Mouse (Mus musculus) right cerebral cortex, postnatal 10 days (tissue): ENCODE data around the gene Trpm8.

ENCODE experiments used
- DNase-seq, 2 experiments: peaks; one replicate each; pipeline ENCODE4 v3.0.0; 2021; ENCODE audit warnings: low spot score in 2 of 2

The Trpm8 gene

DNA sequence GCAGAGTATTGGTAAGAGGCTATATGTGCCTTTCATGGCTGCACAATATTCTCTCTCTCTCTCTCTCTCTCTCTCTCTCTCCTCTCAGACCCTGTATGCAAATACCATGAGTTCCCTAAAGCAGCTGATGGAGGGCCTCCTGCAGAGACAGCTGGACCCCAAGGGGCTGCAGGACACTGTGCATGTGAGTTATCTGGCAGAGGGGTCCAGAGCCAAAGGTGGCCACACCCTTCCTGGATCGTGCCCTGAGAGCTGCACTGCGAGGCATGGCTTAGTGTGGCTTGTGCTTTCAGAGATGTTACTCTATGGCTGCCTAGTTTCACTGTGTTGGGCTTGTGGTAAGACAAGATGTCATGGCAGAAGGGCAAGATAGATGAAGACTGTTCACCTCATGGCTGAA is 29.8 kb upstream of the Trpm8 start:
- DNase-seq: no peak

DNA sequence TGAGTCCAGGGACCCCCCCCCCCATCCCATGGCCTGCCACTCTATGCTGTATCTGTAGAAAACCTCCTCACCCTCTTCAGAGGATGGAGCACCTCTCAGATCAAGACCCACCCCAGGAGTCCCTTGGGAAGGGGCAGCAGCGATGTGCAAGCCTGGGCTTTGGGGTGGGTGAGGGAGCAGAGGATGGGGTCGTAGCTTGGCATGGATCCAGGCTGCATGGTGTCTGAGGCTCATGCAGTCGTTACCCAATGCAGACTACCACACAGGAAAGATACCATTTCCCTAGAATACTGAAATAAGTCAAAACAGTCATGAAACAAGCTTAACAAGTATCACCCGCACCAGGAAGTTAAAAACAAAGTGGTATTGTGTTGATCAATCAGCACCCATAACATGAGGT is 28.8 kb upstream of the Trpm8 start:
- DNase-seq: no peak

DNA sequence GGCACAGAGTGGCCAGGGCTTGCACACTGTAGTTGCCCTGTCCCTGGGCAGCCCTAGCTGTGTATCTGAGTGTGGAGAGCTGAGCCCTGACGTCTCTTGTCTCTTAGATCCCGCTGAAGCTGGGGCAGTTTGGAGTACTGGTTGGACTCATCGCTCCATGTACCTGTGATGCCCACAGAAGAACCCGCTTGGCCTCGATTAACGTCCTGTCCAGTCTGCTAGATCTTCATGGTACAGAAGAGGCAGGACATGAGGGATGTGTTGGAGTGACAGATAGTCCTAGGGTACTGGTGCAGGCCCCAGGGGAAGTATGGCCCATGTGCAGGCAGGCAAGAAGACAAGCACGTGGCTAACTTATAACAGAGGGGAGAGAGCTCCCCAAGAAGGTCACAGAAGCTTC is 27.9 kb upstream of the Trpm8 start:
- no peak for DNase-seq

DNA sequence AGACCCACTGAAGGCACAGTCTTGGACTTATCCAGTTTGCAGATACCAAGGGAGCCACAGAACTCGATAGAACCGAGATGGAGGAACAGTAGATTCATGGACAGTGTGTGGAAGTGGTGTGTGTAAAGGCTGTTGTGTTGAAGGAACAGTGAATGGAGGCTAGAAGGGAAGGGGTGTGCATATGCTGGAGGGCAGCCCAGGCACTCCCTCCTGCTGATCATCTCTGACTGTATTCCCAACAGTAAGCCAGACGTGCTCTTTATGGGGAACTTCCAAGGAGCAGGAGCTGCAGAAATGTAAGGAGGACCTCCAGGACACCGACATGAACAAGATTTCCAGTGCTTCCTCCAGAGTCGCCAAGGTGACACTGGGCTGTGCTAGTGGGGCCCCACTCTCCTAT is 27.4 kb upstream of the Trpm8 start:
- no peak for DNase-seq

DNA sequence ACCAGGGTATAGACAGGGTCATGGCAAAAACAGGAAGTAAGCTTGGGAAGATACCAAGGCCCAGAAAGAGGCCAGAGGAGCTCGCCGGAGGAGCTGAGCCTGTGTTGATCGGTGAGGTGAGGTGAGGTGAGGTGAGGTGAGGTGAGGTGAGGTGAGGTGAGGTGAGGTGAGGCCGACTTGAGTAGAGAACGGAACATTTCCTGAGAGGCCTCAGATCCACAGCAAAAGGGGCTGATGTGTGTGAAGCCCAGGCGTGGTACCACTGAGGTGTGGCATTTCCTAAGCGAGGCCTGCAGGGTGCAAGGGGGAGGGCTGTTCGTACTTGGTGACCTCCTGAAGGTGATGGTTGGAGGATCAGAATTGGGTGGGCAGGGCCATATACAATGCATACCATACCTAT is 24.4 kb upstream of the Trpm8 start:
- no peak for DNase-seq

DNA sequence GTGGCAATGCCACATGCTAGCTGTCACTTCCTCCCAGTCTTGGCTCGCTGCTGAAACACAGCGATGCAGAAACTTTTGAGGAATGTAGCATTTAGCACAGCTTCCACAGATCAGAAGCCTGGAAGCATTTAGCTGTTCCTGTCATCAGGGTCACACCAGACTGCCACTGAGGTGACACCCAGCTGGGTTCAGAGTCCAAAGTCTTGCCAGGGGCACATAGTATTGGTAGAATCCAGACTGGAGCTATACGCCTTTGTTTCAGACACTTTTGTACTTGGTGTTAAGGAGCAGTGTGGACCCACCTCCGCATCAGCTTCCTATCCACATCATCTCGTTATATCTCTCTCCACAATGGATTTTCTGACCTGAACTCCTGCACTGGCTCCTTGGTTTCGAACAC is 23.9 kb upstream of the Trpm8 start:
- no peak for DNase-seq

DNA sequence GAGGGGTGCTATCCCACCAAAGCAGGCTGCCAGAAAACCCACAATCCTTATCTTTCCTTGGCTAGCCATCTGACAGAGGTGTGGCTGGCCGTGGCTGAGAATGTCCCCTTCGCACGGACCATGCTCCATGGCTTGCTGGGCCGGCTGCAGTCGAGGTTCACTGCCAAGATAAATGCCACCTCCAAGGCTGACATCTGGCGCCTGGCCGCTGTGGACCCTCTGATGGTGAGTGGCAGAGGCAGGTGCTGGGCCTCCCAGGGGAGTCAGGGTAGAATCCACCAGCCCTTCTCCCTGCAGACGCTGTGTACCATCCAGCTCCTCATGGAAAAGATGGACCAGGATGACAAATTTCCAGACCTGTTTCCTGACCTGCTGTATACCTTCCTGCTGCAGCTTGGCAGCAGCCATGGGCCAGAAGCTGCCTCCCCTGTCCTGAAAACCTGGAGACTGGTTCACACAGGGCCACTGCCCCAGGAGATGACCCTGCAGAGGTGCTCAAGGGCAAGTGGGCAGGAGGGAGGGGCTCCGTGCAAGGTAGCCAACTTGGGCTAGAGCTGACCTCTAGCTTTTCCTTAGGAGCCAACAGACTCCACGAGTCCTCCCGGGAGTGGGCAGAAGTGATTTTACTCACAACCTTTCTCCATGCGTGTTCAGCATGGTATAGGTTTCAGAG is 22.5 kb upstream of the Trpm8 start:
- DNase-seq: no peak

DNA sequence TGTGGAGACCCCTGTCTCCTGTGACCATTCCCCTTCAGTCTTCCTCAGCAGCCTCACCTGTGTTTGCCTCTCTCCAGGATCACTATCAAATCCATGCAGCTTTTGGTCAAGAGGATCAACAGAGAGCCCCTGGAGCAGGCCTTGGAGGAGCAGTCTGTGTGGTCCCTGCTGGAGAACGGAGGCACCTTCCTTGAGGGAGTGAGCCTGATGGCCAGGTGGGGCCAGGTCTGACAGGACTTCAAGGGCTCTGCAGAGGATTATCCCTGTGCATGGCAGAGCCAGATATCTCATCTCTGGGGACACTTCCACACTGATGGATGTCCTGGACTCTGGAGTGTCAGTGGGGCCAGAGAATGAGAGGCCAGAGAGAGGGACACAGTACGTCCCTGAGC is 22.0 kb upstream of the Trpm8 start:
- DNase-seq: no peak

DNA sequence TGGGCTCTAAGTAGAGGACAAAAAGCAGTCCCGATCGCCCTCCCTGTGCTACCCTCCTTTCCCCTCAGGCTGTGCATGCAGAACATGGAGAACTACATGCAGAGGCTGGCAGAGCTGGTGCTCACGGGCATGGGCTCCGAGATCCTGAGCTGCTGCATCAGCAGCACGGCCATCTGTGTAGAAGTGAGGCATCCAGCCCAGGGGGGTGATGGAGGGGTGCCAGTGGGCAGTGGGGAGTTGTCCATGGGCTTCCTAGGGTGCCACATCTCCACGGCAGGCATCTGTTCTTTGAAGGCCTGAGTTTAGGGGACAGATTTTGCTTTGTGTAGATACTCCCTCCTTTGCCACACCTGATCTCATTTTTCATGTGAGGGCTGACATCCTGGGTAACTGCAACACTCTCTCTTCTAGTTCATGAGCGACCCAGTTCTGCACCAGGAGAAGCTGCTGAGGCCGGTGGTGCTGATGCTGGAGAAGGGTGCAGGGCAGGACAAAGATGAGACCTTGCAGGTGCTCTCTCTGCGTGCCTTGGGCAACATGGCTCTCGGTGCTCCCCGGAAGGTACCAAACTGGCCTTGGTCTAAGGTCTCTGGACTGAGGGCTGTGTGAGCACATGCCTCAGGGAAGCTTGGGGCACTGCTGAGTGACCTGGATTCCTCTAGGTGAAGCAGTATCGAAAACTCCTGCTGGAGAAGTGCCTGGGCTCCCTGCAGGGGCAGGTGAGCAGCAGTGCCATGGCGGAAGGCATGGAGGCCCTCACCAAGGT is 21.3 kb upstream of the Trpm8 start:
- no peak for DNase-seq

DNA sequence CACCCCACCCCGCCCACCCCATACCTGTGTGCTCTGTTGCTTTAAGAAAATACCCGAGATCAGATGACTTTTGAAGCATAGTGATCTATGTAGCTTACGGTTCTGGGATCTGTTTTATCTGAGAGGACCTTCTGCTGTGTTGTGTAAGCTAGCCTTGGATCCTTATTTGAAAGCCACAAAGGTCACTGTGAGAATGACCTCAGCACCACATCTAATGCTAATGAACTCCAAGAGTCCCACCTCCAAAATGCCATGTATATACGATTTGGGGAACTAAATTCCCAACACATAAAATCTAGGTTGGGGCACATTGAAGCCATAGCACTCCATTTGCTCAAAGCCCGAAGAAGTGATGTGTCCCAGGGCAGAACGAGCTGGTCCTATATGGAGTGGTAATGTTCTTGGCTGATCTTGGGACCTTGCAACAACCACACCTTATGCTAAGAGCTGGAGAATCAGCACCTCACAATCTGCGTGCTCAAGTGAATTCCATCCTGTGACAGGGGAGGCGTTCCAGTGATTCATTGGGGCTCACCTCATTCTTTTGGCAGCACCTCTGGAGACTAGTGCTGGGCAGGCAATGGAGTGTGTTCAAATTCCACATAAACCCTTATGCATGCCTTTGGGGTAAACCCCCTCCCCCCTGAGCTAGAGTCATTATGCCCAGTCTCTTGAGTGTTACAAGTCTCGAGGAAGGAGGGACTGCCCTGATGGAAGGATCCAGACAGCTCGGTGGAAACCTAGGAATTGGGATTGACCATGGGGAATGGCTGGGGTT is 20.4 kb upstream of the Trpm8 start:
- no peak for DNase-seq

DNA sequence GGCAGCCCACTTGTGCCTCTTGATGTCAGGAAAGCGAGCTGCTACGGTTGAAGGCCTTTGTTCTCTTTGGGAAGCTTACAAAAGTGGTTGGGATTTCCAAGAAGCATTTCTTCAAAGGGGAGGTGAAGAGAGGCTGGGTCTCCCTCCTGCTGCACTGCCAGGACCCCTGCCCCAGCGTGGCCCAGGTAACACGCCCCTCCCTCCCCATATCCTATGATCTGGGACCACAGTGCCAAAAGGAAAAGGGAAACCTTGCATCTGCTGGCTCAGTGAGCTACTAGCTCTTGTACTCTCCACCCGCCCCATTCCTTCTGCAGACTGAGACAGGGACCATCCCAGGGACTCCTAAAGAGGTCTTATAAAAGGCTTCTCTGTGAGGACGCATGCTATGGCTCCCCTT is 19.8 kb upstream of the Trpm8 start:
- peak in 1 of 2 experiments; percentile 32 for DNase-seq

DNA sequence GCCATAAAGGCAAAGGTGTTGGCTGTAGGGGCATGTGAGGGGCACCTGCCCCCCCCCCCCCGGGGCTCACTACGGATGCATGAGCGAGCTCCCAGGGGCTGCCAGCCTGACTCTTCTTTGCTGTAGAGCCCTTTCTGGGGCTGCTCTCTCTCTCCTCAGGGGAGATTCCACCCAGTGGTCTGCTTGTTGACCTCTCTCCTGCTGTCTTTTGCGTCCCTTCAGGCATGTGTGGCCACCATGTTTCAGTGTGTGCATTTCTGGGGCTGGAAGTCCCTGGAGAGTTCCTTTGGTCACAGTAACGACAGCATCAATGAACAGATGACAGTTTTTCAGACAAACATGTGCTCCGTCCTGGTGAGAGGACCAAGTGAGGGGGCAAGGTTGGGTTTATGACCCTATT is 19.1 kb upstream of the Trpm8 start:
- no peak for DNase-seq

DNA sequence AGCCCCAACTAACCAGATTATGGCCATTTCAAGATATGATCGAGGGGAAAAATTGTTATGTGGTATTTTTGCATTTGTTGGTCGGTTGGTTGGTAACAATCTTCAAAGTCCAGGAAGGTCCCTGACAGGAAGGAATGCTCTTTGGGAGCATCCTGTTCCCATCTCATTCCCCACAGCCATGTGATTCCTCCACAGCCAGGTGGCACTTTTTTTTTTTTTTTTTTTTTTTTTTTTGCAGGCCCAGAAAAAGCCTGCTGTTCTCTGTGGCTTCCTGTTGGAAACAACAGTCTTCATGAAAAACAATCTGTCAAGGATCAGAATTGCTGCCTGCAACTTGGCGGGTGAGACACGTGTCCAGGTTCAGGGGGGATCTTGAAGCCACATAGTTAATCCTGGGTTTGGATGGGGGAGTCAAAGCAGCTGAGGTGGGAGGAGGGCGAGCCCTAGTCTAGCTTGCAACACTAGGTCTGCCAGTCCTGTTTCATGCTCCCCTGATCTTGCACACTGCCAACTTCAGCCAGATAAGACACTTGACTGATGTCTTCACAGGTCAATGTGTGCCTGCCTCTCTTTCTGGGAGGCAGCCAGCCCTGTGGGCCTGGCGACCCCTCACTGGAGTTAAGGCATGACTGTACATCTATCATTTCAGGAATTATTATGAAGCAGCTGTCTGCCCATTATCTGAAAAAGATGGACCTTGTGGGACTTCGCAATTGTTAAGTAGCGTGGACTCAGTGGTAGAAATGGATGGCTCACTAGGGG is 18.4 kb upstream of the Trpm8 start:
- no peak for DNase-seq

DNA sequence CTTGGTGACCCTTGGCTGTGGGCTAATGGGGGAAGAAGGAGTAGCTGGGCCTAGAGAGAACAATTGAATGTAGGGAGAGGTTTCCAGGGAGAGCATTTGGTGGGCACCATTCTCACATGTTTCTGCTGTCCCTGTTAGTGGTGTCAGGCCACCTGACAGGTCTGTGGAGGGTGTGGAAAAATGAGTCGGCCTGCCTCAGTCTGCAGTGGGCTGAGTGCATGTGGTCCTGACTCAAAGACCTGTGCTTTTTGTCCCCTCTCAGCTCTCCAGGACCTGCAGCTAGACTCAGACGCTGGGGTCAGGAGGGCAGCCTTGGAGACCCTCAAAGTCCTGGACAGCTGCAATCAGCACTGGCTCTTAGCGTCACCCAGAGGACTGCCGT is 17.8 kb upstream of the Trpm8 start:
- DNase-seq: no peak

DNA sequence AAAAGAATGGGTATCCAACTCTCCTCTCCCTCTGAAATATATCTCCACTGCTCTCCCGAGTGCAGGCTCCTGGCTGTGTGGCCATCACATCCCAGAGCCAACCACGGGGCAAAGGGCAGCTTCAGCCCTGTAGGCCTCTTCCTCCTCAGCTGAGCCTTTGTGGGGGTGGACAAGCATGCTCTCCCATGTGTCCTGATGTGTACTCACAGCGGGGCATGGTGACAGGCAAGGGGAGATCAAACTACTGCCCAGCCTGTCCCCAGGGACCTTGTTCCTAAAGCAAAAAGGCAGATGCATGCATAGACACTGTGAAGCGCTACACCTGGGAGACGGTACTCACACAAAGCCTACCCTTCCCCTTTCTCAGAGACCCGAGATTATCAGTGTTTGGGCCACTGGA is 17.3 kb upstream of the Trpm8 start:
- DNase-seq: no peak

DNA sequence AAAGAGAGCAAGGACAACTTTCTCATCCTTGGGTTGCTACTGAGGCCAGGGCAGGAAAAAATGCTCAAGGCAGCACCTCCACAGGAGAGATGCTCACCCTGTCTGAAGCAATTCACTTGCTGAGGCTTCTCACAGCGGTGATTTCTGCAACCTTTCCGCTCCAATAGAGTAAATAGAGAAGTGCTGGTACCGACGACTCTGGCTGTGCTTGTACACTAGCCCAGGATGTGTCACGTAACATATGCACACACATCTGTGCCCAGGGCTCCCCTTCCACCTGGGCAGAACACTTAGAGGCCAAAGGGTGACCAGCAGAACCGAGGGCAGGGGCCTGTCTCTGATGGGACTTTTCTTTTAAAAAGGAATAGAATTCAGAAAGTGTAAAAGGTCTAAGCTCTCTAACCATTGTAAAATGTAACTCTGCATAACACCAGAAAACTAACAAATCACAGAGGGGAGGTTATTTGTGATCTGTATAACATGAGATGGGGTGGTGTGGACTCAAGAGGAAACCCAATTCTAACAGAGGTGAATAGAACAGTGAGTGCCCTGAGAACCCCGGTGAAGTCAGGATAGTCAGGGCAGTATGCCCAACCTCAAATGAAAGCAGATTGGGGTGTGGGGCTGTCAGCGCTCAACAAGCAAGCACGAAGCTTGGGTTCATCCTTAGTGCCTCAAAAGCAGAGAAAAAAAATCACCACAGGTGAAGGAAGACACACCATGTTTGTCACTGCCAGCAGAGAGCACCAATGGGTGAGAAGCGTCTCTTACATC is 16.7 kb upstream of the Trpm8 start:
- DNase-seq: peak in 1 of 2 experiments; percentile 27

DNA sequence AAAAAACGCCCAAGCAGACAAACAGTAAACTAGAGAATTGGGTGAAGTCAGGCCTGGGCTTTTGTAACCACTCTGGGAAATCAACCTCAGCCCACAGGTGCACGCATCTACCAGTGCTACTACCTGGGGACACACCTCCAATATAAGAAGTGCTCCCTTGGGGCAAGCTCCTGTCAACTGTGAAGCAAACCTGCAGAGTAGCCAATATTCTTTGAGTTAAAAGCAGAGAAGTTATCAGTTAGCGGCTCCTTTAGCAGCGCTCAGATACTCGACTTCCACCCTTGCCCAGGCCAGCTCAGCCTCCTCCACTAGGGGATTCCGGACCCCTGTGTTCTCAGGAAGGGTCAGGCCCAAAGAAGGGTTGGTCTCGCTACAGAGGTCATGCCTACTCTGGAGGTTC is 15.8 kb upstream of the Trpm8 start:
- DNase-seq: peak in 1 of 2 experiments; percentile 31

DNA sequence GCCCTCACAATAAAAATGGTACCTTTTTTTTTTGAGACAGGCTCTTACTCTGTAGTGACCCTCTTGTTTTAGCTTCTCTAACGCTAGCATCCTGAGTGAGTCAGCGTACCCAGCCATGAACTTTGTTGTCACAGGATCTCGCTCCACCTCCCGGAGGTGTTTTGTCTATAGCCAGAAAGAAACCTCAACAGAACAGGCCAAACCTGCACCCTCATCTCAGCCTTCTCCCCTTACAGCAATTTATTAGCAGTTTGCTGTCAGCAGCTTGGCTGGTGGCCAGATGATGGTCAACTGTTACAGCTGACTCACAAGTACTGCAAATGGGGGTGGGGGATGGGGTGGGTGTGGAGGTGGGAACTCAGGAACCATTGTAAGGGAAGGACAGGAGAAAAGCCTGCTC is 15.2 kb upstream of the Trpm8 start:
- DNase-seq: peak in 1 of 2 experiments; percentile 72

DNA sequence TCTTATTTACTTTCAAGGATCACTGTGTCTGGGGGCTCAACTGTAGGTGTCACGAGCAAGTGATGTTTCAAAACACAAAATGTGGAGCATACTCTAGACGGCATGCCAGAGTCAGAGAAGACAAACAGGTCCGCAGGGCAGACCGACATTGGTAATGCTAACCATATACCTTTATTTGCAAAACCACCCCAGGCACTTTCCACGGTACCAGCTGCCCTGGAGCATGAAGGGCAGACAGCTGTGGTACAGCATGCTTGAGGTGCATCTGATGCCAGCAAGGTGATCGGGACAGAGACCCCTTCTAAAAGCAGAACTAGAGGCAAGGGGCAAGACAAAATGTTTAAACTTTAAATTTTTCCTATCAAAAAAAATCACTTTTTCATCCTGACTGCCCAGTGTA is 14.5 kb upstream of the Trpm8 start:
- peak in 1 of 2 experiments; percentile 39 for DNase-seq

DNA sequence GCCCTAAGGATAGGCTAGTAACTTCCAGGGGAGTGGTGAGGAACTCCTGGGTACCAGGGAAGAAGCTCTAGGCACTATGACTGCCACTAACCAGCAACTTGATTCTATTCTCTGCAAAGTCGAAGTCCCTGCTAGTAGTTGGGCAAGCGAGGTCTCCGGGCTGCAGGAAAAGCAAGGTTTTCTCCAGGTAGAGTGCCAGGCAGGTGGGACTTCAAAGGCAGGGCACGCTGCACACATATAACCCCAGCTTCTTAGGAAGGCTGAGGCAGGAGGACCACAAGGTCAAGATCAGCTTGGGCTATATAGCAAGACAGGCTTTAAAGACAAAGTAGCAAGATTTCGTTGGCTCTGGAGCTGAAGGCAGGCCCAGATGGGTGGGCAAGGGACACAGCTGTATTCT is 13.7 kb upstream of the Trpm8 start:
- DNase-seq: peak in 1 of 2 experiments; percentile 27

DNA sequence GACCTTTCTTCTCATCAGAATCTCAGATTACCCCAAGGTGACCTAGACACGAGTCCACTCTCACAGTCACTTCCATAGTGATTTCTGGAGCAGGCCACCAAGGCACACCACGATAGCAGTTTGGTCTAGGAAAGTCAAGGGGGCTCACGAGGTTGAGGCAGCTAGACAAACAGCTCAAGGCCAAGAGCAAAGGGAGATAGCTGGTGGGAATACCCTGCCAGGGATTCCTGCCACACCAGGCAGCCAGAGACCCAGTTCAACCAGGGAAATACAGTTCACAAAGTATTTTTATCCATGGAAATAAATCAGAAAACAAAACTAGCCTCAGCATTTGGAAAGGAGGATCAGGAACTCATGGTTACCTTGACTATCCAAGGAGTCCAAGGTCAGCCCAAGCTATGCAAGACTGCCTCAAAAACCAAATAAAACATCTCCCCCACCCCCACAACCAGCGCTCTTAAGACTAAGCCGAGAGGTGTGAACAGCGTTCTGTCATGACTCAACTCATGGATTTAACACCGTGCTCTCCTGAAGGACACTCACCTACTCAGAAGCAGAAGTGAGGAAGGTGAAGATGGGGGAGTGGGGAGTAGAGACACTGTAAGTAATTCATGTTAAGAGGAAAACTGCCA is 13.1 kb upstream of the Trpm8 start:
- no peak for DNase-seq
